Mouse (Mus musculus) ES-E14 (cell line): ENCODE results near the gene Tesmin. TPM values are rescaled to one million over a fixed set of nuclear protein-coding genes. Genes with fewer than 3 reads are reported as not detected.

Experiments used
- DNase-seq: peaks from one replicate; pipeline ENCODE4 v3.0.0-alpha.2; 2013; ENCODE audit warnings: low read depth, low spot score
- H3K27ac ChIP-seq: 2 replicates; pipeline ENCODE4 v1.5.1; 2012; ENCODE audit warnings: low read depth, mild to moderate bottlenecking, low read length, moderate library complexity, mixed read lengths; ENCODE audit not compliant: poor library complexity, insufficient read depth, severe bottlenecking
- H3K36me3 ChIP-seq: 2 replicates; pipeline ENCODE4 v1.6.1; 2012; ENCODE audit warnings: mild to moderate bottlenecking, low read length, moderate library complexity, mixed read lengths; ENCODE audit not compliant: control insufficient read depth, poor library complexity, insufficient read depth, severe bottlenecking
- H3K4me1 ChIP-seq, 2 experiments: fragments of 150-350 bp in 1 of 2; sonication (generic) in 1 of 2; 2 replicates each; pipeline ENCODE4 v1.6.1; 2012; ENCODE audit warnings: low read length in 2 of 2, mild to moderate bottlenecking in 1 of 2, mixed read lengths in 1 of 2; ENCODE audit not compliant: control insufficient read depth in 2 of 2, insufficient read depth in 2 of 2, poor library complexity in 1 of 2
- H3K4me3 ChIP-seq, 2 experiments: fragments of 150-350 bp in 1 of 2; sonication (generic) in 1 of 2; 2 replicates each; pipeline ENCODE4 v1.5.1; 2012; ENCODE audit warnings: low read length in 2 of 2, low read depth in 1 of 2, mild to moderate bottlenecking in 1 of 2, mixed read lengths in 1 of 2; ENCODE audit not compliant: insufficient read depth in 1 of 2, poor library complexity in 1 of 2, severe bottlenecking in 1 of 2
- H3K9ac ChIP-seq: 2 replicates; pipeline ENCODE4 v1.6.1; 2012; ENCODE audit warnings: low read depth, mild to moderate bottlenecking, low read length, mixed read lengths; ENCODE audit not compliant: poor library complexity, insufficient read depth, severe bottlenecking
- H3K9me3 ChIP-seq: fragments of 150-350 bp; sonication (generic); 2 replicates; pipeline ENCODE4 v1.6.1; 2012; ENCODE audit warnings: low read depth, mild to moderate bottlenecking, low read length; ENCODE audit not compliant: control insufficient read depth, insufficient read depth
- CHD2 ChIP-seq: IDR thresholded peaks from 2 replicates; pipeline ENCODE4 v1.6.1; 2014; ENCODE audit warnings: mild to moderate bottlenecking, low read depth, low read length, inconsistent platforms
- HCFC1 ChIP-seq: IDR thresholded peaks from 2 replicates; pipeline ENCODE4 v1.6.1; 2012; ENCODE audit warnings: low read length, inconsistent platforms, borderline replicate concordance; ENCODE audit not compliant: insufficient read depth
- MAFK ChIP-seq: IDR thresholded peaks from 2 replicates; pipeline ENCODE4 v1.6.1; 2014; ENCODE audit warnings: mild to moderate bottlenecking, low read depth, low read length, inconsistent platforms; ENCODE audit not compliant: insufficient read depth
- ZC3H11A ChIP-seq: IDR thresholded peaks from 2 replicates; pipeline ENCODE4 v1.6.1; 2012; ENCODE audit warnings: low read depth, mild to moderate bottlenecking, inconsistent platforms, low read length, borderline replicate concordance
- ZNF384 ChIP-seq: IDR thresholded peaks from 2 replicates; pipeline ENCODE4 v1.6.1; 2012; ENCODE audit warnings: low read depth, low read length, inconsistent platforms
- in situ Hi-C, 2 experiments: fragments of 600-800 bp; cut with MboI; formaldehyde crosslinking; loops; one replicate each; pipeline ENCODE4 v1.15.1; 2025; ENCODE audit warnings: low sequenced_read_pairs in 2 of 2, inconsistent platforms in 1 of 2; ENCODE audit not compliant: unreplicated experiment in 2 of 2
- total RNA-seq: library from RNA; depleted of rRNA; stranded (reverse); fragments of 300-350 nt; gene quantifications from 2 replicates; pipeline ENCODE4 v1.2.3, GENCODE M21; 2012

Gene Tesmin
- total RNA-seq, 1 experiment = 1.6 TPM

GRCm38 (mm10) chr19:3376966-3377715, 11.5 kb upstream of the Tesmin start:
- no peaks in the 10 kb centered on the region for H3K4me1 ChIP-seq
- TF ChIP-seq HCFC1 (no peak), ZNF384 (no peak), MAFK (no peak), CHD2 (no peak), ZC3H11A (no peak)

GRCm38 (mm10) chr19:3378614-3379013, 10.0 kb upstream of the Tesmin start:
- no peak overlapping the region for H3K27ac ChIP-seq
- no peaks in the 10 kb centered on the region for H3K4me1 ChIP-seq
- no peak for DNase-seq
- no peaks in the 10 kb centered on the region for H3K9me3 ChIP-seq
- no peak overlapping the region for H3K9ac ChIP-seq
- H3K36me3 ChIP-seq = peaks cover 50% of the 10 kb centered on the region
- TF ChIP-seq ZC3H11A (no peak), HCFC1 (no peak), CHD2 (no peak), ZNF384 (no peak)
- H3K4me3 ChIP-seq = no peak overlapping the region
- in situ Hi-C loops = no loop called here

More at GRCm38 (mm10) chr19:3376966-3377715, 11.5 kb upstream of the Tesmin start:
- DNase-seq = no peak
- H3K36me3 ChIP-seq = peaks cover 51% of the 10 kb centered on the region
- no peaks in the 10 kb centered on the region for H3K9me3 ChIP-seq
- H3K9ac ChIP-seq = no peak overlapping the region
- H3K4me3 ChIP-seq = no peak overlapping the region
- in situ Hi-C loops = no loop called here
- H3K27ac ChIP-seq = no peak overlapping the region

- Histone ChIP-seq H3K27ac (no peak overlapping the region), H3K4me3 (peak overlapping the region in 1 of 2 experiments; percentile 10; a peak in 2 of 4 replicates), H3K36me3 (peaks cover 7% of the 10 kb centered on the region), H3K9me3 (no peaks in the 10 kb centered on the region), H3K9ac (no peak overlapping the region), H3K4me1 (peaks cover 2% of the 10 kb centered on the region in 2 experiments; a peak in 2 of 4 replicates)
- no peak for DNase-seq
- TF ChIP-seq MAFK (no peak), ZC3H11A (no peak), HCFC1 (no peak), CHD2 (no peak), ZNF384 (no peak)
- in situ Hi-C loops = no loop called here
These were observed 596 bp upstream of the Tesmin start for GRCm38 (mm10) chr19:3388061-3388460.

GRCm38 (mm10) chr19:3389089-3389488, 432 bp downstream of the Tesmin start:
- in situ Hi-C loops = no loop called here
- Histone ChIP-seq H3K4me3 (peak overlapping the region; percentile 67 to 79), H3K9ac (peak overlapping the region; percentile 80), H3K36me3 (peaks cover 6% of the 10 kb centered on the region), H3K9me3 (no peaks in the 10 kb centered on the region), H3K27ac (peak overlapping the region; percentile 56; the same call in 1 of the 2 replicates), H3K4me1 (peaks cover 2% of the 10 kb centered on the region in 2 experiments; a peak in 2 of 4 replicates)
- no peak; the same call in 1 of the 2 replicates for TF ChIP-seq HCFC1
- TF ChIP-seq CHD2 = peak; percentile 43; the same call in 1 of the 2 replicates
- peak; percentile 70 for DNase-seq

- in situ Hi-C loops = no loop called here
- no peak for DNase-seq
- Histone ChIP-seq H3K9me3 (no peaks in the 10 kb centered on the region), H3K27ac (no peak overlapping the region), H3K4me1 (peaks cover 2% of the 10 kb centered on the region in 2 experiments; a peak in 2 of 4 replicates), H3K4me3 (no peak overlapping the region), H3K9ac (no peak overlapping the region), H3K36me3 (no peaks in the 10 kb centered on the region)
- TF ChIP-seq CHD2 (no peak), MAFK (no peak), ZC3H11A (no peak), ZNF384 (no peak), HCFC1 (no peak)
These were observed 3.7 kb downstream of the Tesmin start for GRCm38 (mm10) chr19:3392384-3392783.
